Mouse (Mus musculus) adrenal gland, adult 2 months (tissue): ENCODE results near the gene Ipo13. TPM values are rescaled to one million over a fixed set of nuclear protein-coding genes. Genes with fewer than 3 reads are reported as not detected.
A peak's percentile ranks its signal among the peaks of the same experiment; 100 is the strongest.

Source experiments
- DNase-seq: peaks from one replicate; pipeline ENCODE4 v3.0.0; 2021
- polyA plus RNA-seq: library from polyadenylated mRNA; depleted of rRNA; stranded (reverse); fragments of >200 nt; gene quantifications from 2 replicates; pipeline ENCODE4 v1.2.3, GENCODE M21; 2012
- total RNA-seq, 2 experiments: library from RNA; stranded (reverse); gene quantifications; 2 replicates each; pipeline ENCODE4 v1.2.3; 2021

Ipo13 gene
- total and polyA plus RNA-seq, 3 experiments: 35.8 to 67.1 (median 46.3) TPM

DNA sequence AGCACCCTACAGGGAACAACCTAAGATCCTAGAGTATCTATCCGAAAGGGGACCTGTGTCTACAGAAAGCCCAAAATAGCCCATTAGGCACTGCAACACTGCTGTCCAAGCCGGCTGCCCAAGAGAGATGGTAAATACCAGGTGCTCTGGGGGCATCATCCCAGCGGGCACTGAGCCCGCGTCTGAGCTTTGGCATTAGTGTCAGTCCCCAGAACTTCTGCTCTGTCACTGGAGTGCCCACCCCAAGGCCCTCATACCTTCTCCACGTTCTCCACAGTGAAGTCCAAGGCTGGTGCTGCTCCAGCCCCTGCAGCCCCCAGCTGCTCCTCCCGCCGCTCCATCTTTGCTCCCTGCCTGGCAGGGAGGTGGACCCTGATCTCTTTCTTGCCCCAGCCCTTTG, 768 bp downstream of the Ipo13 start:
- no peak for DNase-seq

- no peak for DNase-seq
Measured at GRCm38 (mm10) chr4:117913421-117913820, 1.4 kb downstream of the Ipo13 start.

DNA sequence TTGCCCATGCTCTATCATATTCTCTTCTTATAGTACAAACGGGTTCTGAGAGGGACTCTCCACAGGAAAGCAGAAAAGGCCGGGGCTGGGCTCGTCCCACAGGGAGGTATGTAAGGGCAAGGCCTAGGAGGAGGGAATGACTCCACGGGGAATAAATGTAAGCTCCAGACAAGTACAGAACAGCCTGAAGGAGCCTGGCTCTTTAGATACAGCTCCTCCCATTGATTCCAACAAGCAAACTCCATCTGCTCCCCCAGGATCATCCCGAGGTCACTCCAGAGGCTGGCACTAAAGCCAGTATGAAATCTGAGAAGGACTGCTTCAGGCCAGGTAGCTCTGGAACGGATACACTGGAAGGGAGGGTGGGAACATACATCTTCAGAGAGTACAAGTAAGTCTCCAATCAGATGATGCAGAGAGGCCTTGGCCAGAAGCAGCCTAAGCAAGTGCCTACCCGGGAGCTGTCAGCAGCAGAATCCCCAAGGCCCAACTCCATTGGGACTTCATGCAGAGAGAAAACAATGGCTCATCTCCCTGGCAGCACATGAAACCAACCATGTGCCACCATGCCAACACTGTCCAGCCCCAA, 2.0 kb downstream of the Ipo13 start:
- no peak for DNase-seq

- no peak for DNase-seq
Measured at GRCm38 (mm10) chr4:117912131-117912561, 2.7 kb downstream of the Ipo13 start.

- DNase-seq: no peak
Measured at GRCm38 (mm10) chr4:117908834-117909453, 5.9 kb downstream of the Ipo13 start.

DNA sequence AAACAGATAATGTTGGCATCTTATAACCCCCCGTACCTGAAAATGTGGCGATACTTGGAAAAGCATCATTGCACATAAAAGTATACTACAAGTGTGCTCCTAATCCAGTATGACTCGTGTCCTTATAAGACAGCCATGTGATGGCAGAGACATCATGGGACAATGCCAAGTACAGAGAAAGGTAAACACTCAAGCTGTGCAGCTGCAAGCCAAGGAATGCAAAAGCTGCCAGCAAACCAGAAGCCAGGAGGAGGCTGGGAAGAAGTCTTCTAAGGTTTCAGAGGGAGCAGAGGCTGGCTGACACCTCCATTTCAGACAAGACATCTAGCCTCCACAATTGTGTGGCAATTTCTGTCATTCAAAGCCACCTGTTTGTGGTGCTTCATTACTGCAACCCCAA, 8.6 kb downstream of the Ipo13 start:
- no peak for DNase-seq

GRCm38 (mm10) chr4:117904761-117905160, 10.0 kb downstream of the Ipo13 start:
- DNase-seq: no peak

DNA sequence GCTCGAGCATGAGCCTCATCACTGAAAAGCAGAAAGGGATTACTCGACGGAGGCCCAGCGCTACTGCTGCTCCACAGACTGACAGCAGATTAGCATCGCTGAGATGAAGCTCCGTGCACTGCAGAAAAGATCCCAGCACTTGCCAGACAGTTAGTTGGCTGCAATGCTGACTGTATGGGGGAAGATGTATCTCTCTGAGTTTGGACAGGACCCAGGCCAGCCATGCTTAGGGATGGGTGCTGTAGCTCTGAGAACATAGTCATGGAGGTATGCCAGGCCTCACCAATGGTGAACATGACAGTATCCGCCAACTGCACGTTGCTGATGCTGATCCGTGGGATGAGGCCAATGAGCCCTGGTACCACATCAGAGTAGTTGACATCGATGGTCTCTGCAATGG, 10.7 kb downstream of the Ipo13 start:
- DNase-seq: no peak

- DNase-seq: no peak
Measured at GRCm38 (mm10) chr4:117898111-117898510, 16.7 kb downstream of the Ipo13 start.

DNA sequence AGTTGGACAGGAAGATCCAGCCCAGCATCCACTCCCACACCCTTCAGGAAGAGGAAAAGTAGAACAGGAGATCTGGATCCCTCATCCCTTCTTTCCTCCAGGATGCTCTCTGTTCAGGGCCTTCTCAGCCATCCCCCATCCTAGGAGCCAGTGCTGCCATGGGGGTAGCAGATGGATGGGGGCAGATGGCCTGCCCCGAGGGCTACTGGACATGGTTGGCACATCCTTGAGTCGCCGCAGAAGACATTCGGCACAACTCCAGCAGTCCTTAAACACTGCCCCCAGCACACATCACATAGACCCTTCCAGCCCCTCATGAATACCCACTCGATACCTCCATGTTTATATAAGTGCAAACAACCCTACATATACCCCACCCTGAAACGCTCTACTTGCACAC, 18.8 kb downstream of the Ipo13 start:
- no peak for DNase-seq

DNA sequence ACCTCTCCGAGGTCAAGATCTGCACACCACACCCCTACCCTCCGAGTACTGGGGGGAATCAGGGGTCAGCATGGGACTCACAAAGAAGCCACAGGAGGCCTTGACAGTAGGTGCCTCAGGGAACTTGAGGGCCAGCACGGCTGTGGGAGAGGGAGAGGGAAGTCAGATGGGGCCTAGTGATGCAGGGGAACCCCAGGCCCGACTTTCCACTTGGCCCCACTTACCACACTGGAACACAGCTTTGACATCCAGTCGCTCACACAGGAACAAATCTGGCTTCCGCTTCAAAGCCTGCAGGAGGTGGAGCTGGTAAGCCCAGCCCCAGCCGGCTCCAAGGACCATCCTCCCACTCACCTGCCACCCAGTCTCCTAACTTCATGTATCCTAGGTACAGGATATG, 19.5 kb downstream of the Ipo13 start:
- no peak for DNase-seq

DNA sequence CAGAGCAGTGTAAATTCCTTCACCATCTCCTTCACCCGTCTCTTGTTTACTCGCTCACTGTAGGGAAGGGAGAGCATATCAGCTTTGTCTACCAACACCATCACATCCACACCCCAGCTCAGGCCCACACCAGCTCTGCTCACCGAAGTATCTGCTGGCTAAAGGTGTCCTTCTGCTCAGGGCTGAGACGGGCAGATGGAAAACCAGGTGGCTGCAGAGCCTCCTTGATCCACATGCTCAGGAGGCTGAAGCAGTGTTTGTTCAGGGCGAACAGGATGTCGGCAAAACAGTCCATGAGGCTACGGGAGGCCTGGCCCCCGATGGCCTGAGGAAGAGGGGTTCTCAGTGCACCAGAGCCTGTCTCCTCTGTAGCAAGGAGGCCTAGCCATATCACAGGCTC, 20.2 kb downstream of the Ipo13 start:
- no peak for DNase-seq

GRCm38 (mm10) chr4:117893376-117893775, 21.4 kb downstream of the Ipo13 start:
- DNase-seq: peak; percentile 61

DNA sequence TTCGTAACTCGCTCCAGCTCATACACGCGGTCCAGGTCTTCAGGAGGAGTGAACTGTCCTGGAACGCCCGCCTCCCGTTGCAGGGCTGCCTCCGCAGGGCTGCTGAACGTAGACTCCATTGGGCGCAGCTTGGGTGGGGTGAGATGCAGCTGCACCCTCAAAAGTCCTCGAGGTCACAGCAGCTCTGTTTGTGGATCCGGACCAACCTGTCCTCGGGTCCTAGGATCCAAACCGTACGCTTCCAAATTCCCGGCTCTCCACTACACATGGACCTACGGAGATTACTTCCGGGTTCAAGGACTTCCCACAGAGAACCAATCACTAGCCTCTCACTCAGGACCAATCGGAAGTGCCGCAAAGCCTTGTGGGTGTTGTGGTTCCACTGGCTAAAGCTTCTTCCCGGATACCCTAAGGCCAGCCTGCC, 23.0 kb downstream of the Ipo13 start, which contains the start of gene Dph2:
TSS of gene Dph2 (minus strand) at position 295 of the 424 bp plus-strand sequence.
- peak; percentile 90 for DNase-seq

DNA sequence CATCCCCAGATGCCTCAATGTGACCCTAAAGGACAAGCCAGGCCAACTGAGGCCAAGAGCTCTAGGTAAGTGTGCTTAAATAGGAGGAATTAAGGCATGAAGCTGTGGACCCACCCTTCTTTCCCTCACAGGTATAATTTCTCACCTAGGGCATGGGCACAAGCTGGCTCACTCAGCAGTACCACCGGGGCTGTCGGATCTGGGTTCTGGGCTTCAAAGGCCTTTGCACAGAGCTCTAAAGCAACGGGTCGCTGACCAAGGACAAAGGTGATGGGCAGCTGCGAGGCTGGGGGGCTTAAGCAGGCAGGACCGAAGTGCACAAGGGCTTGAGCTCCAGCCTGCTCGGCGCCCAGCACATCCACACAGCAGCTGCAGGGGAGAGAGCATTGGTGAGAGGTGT, 24.0 kb downstream of the Ipo13 start:
- no peak for DNase-seq

GRCm38 (mm10) chr4:117890031-117890430, 24.8 kb downstream of the Ipo13 start:
- no peak for DNase-seq

- no peak for DNase-seq
Measured at GRCm38 (mm10) chr4:117889471-117889870, 25.3 kb downstream of the Ipo13 start.

DNA sequence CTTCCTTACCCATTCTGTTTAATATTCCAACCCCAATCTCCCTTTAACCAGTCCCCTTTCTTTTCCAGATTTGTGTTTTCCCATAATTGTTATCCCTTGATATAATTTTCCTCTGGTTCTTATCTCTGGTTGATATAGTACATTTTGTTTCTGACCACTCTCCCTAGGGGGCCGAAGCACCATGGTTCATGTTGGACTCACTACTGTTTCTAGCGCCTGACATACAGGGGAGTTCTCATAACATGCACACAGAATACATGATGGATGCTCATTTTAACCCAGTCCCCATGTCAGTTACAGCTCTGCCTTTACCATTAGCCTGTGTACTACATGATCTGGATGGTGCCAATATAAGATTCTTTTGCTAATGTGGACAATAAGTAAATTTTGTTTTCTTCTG, 26.9 kb downstream of the Ipo13 start:
- no peak for DNase-seq

DNA sequence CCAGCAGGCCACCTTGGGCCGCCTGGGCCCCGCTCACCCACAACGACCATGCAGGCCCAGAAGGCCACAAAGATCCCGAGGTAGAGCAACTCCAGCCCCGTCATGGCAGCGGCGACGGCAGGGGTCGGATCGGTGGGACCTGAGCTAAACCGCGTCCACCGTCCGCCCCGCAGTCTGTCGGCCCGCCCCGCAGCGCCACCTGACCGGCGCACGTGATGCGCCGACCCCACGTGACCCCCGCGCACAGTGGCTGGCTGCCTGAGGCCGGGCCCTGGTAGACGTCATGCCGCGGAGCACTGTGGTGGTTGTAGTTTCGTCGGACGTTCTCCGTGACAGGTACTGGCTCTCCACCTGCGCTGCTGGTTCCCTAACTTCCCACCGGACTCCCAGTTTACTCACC, 27.7 kb downstream of the Ipo13 start, which contains the start of gene Atp6v0b:
TSS of gene Atp6v0b (minus strand) at position 201 of the 400 bp plus-strand sequence.
- DNase-seq: peak; percentile 96

DNA sequence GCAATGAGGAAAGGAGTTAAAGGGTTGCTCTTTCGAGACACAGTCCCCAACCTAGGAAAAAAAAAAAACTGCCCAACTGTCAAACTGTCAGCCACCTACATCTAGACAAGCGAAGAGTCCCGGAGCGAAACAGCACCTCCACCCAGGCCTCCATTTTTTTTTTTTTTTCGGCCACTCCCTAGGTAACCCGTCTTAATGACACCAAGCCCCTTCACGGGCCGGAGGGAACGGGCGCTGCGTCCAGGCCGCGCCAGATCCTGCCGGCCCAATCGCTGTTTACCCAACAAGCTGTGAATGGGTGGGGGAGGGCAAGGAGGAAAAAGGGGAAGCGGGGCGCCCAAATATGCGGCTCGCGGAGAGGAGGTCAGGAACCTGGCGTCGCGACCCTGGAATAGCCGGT, 28.2 kb downstream of the Ipo13 start:
- DNase-seq: no peak

GRCm38 (mm10) chr4:117885994-117886393, 28.8 kb downstream of the Ipo13 start:
- no peak for DNase-seq

GRCm38 (mm10) chr4:117885093-117885492, 29.7 kb downstream of the Ipo13 start:
- no peak for DNase-seq

DNA sequence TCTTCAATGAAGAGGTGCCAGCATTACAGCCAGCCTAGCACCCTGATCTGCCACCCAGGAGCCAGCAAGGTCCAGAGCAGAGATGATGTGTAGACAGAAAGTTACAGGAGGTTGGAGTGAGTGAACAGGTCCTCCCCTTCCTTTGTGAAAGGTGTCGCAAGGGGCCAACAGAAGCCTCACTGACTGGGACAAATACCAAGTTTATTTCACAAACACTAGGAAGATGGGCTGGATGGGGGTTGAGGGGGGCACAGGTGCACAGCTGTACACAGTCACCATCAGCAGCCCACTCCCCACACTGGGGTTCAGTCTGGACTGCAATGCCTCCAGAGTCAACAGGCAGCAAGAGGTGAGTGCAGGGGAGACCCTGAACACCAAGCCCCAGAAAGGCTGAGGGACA, 30.7 kb downstream of the Ipo13 start:
- DNase-seq: no peak
